Mouse (Mus musculus) limb, embryonic 11.5 days (tissue): ENCODE measurements around the gene Gm15446. TPM values are rescaled to one million over a fixed set of nuclear protein-coding genes. Genes with fewer than 3 reads are reported as not detected.
A peak's percentile ranks its signal among the peaks of the same experiment; 100 is the strongest.
"Not testable (repeated sequence)": the region's sequence is repeated elsewhere in the genome, so short reads cannot be mapped to it uniquely, and the experiment has no call there.

Experiments used
- ATAC-seq: fragments of 200-750 bp; cut with Nextera tagmentation; 2 replicates; pipeline ENCODE4 v1.8.0; 2017; ENCODE audit warnings: low read depth; ENCODE audit not compliant: insufficient number of reproducible peaks, low FRiP score, low TSS enrichment
- DNase-seq: peaks from one replicate; pipeline ENCODE4 v3.0.0-alpha.2; 2015; ENCODE audit warnings: low spot score
- H3K27ac ChIP-seq: fragments of 300-500 bp; sonication (generic); replicated peaks from 2 replicates; pipeline ENCODE4 v1.5.1; 2014; ENCODE audit warnings: low read depth, mild to moderate bottlenecking, low read length
- H3K27me3 ChIP-seq: fragments of 300-500 bp; sonication (generic); 2 replicates; pipeline ENCODE4 v1.6.1; 2014; ENCODE audit warnings: mild to moderate bottlenecking, low read length, mixed read lengths; ENCODE audit not compliant: control insufficient read depth, insufficient read depth
- H3K36me3 ChIP-seq: fragments of 300-500 bp; sonication (generic); 2 replicates; pipeline ENCODE4 v1.6.1; 2014; ENCODE audit warnings: mild to moderate bottlenecking, low read length, moderate library complexity, mixed read lengths; ENCODE audit not compliant: control insufficient read depth, insufficient read depth
- H3K4me1 ChIP-seq: fragments of 300-500 bp; sonication (generic); 2 replicates; pipeline ENCODE4 v1.6.1; 2014; ENCODE audit warnings: low read length, mixed read lengths; ENCODE audit not compliant: control insufficient read depth, insufficient read depth
- H3K4me2 ChIP-seq: fragments of 300-500 bp; sonication (generic); 2 replicates; pipeline ENCODE4 v1.6.1; 2014; ENCODE audit warnings: low read depth, mild to moderate bottlenecking, moderate library complexity; ENCODE audit not compliant: severe bottlenecking
- H3K4me3 ChIP-seq: fragments of 300-500 bp; sonication (generic); 2 replicates; pipeline ENCODE4 v1.5.1; 2014; ENCODE audit warnings: low read depth, low read length
- H3K9ac ChIP-seq: fragments of 300-500 bp; sonication (generic); 2 replicates; pipeline ENCODE4 v1.6.1; 2014; ENCODE audit warnings: mild to moderate bottlenecking, low read length
- H3K9me3 ChIP-seq: fragments of 300-500 bp; sonication (generic); 2 replicates; pipeline ENCODE4 v1.6.1; 2016; ENCODE audit warnings: low read length; ENCODE audit not compliant: control insufficient read depth
- WGBS: fragments of 180-500 bp; shearing (Covaris S2); extraction: QIAGEN DNeasy Blood & Tissue Kit; methylation state at CpG from one replicate; pipeline ENCODE4 v1.1.7; 2014; 5-methylcytosine and 5-hydroxymethylcytosine counted together
- polyA plus RNA-seq: library from polyadenylated mRNA; unstranded; fragments of >200 nt; fragmentation: Nextera tagmentation; extraction: Ambion mirVana; gene quantifications from 2 replicates; pipeline ENCODE4 v1.2.1, GENCODE M21; 2014

The Gm15446 gene
- polyA plus RNA-seq = 0.51 and 0.81 TPM in 2 replicates

- H3K36me3 ChIP-seq, H3K27ac ChIP-seq, H3K9me3 ChIP-seq, H3K4me1 ChIP-seq, H3K27me3 ChIP-seq: not testable (repeated sequence)
- peak within 1 kb of the TSS; percentile 44 for H3K4me2 ChIP-seq
- DNase-seq (peak; percentile 85), ATAC-seq (peak; percentile 100)
- peak within 1 kb of the TSS; percentile 47 for H3K9ac ChIP-seq
- WGBS = under 1% methylated on average over 22 of the region's 22 CpGs
- H3K4me3 ChIP-seq = peak within 1 kb of the TSS; percentile 46
Measured at GRCm38 (mm10) chr5:109923261-109924071, at the start of gene Gm15446. Gene Gm15446, plus strand, starts transcription at chr5:109923400.

- ATAC-seq, H3K4me1 ChIP-seq, DNase-seq, H3K9me3 ChIP-seq, H3K36me3 ChIP-seq, H3K27ac ChIP-seq, H3K27me3 ChIP-seq: not testable (repeated sequence)
- 8% methylated on average over 2 of the region's 2 CpGs for WGBS
- Histone ChIP-seq H3K4me3 (peak overlapping the region; percentile 46), H3K9ac (0 out of 2 replicates have a peak overlapping the region, but pooled peaks have one; percentile 3), H3K4me2 (peak overlapping the region; percentile 44)
Measured at GRCm38 (mm10) chr5:109924129-109924528, 929 bp downstream of the Gm15446 start.

GRCm38 (mm10) chr5:109924936-109925335, 1.7 kb downstream of the Gm15446 start:
- no peak overlapping the region for H3K27ac ChIP-seq
- no peaks in the 10 kb centered on the region for H3K4me1 ChIP-seq
- no peak for DNase-seq
- ATAC-seq = no peak
- no peak overlapping the region for H3K4me2 ChIP-seq
- H3K27me3 ChIP-seq = no peaks in the 10 kb centered on the region
- no peaks in the 10 kb centered on the region for H3K9me3 ChIP-seq
- no peak overlapping the region for H3K4me3 ChIP-seq
- H3K36me3 ChIP-seq = no peaks in the 10 kb centered on the region
- H3K9ac ChIP-seq = no peak overlapping the region

DNA sequence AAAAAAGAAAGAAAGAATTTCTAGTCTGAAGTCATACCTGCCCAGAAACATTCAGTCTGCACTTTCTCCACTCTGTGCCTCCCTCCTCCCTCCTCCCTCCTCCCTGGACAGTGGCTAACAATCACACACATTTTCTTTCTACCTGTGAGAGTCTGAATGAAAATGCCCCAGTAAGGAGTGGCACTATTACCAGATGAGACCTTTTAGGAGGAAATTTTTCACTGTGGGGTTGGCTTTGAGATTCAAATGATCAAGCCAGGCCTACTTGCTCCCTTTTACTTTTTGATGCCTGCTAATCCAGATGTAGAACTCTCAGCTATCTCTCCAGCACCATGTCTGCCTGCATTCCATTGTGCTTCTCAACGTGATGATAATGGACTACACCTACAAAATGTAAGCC, 27.1 kb downstream of the Gm15446 start:
- Histone ChIP-seq H3K9me3 (no peaks in the 10 kb centered on the region), H3K27me3 (no peaks in the 10 kb centered on the region), H3K4me3 (no peak overlapping the region), H3K9ac (no peak overlapping the region), H3K4me1 (no peaks in the 10 kb centered on the region), H3K27ac (no peak overlapping the region), H3K36me3 (no peaks in the 10 kb centered on the region), H3K4me2 (no peak overlapping the region)
- no peak for DNase-seq
- no peak for ATAC-seq
- no CpG with 5 or more reads among the region's 1 CpGs for WGBS

- H3K27me3 ChIP-seq, ATAC-seq, H3K4me3 ChIP-seq, H3K27ac ChIP-seq, DNase-seq, H3K36me3 ChIP-seq, H3K4me2 ChIP-seq, H3K9ac ChIP-seq, H3K9me3 ChIP-seq, H3K4me1 ChIP-seq: not testable (repeated sequence)
- no CpG with 5 or more reads among the region's 2 CpGs for WGBS
Measured at GRCm38 (mm10) chr5:109980743-109981142, 57.5 kb downstream of the Gm15446 start.

Other genes starting within 250 kb of the Gm15446 start
- 3.3 and 4.2 TPM in 2 replicates for gene 5430403G16Rik, start 232.4 kb upstream of the Gm15446 start, polyA plus RNA-seq
- gene 4930522L14Rik, start 171.5 kb upstream of the Gm15446 start, polyA plus RNA-seq = 11.9 and 12.5 TPM in 2 replicates
- gene Zfp932, start 73.1 kb downstream of the Gm15446 start, polyA plus RNA-seq = 23.2 and 24.8 TPM in 2 replicates
- gene Gm17655, start 149.1 kb downstream of the Gm15446 start, polyA plus RNA-seq = 3.7 and 8.3 TPM in 2 replicates
- gene Gm35315, start 171.0 kb downstream of the Gm15446 start, polyA plus RNA-seq = 0.64 and 1.6 TPM in 2 replicates
- gene Plcxd1, start 176.6 kb downstream of the Gm15446 start, polyA plus RNA-seq = 0.57 and 0.75 TPM in 2 replicates
- gene Gtpbp6, start 184.8 kb downstream of the Gm15446 start, polyA plus RNA-seq = 27.4 and 29.7 TPM in 2 replicates
- 4.1 and 4.2 TPM in 2 replicates for gene Zfp605, start 186.7 kb downstream of the Gm15446 start, polyA plus RNA-seq
- 28.0 and 33.4 TPM in 2 replicates for gene Chfr, start 212.4 kb downstream of the Gm15446 start, polyA plus RNA-seq